Mouse (Mus musculus) C2C12 (cell line): ENCODE measurements around the gene Pecr. TPM values are rescaled to one million over a fixed set of nuclear protein-coding genes. Genes with fewer than 3 reads are reported as not detected.

Experiments used
- H3K27me3 ChIP-seq: one replicate; pipeline ENCODE4 v1.6.1; 2011; ENCODE audit not compliant: control insufficient read depth, insufficient read depth, insufficient read length
- H3K36me3 ChIP-seq: one replicate; pipeline ENCODE4 v1.6.1; 2011; ENCODE audit not compliant: control insufficient read depth, insufficient read depth
- H3K4me3 ChIP-seq: one replicate; pipeline ENCODE4 v1.5.1; 2011; ENCODE audit warnings: mild to moderate bottlenecking, control low read depth; ENCODE audit not compliant: poor library complexity, insufficient read depth, severe bottlenecking
- H3K79me2 ChIP-seq: one replicate; pipeline ENCODE4 v1.6.1; 2011; ENCODE audit not compliant: control insufficient read depth, insufficient read depth
- H3K79me3 ChIP-seq: one replicate; pipeline ENCODE4 v1.6.1; 2011; ENCODE audit warnings: low read depth, control low read depth
- H3ac ChIP-seq: one replicate; pipeline ENCODE3; 2011; ENCODE audit warnings: low read depth; ENCODE audit not compliant: control insufficient read depth, insufficient read length
- CEBPB ChIP-seq: IDR thresholded peaks from one replicate; pipeline ENCODE4 v1.6.1; 2011; ENCODE audit warnings: low read depth, mild to moderate bottlenecking, control low read depth, moderate library complexity
- CTCF ChIP-seq: IDR thresholded peaks from one replicate; pipeline ENCODE4 v1.5.1; 2011; ENCODE audit not compliant: control insufficient read depth, insufficient read depth, insufficient read length
- FOSL1 ChIP-seq: IDR thresholded peaks from one replicate; pipeline ENCODE4 v1.8.0; 2011; ENCODE audit warnings: mild to moderate bottlenecking, low read length; ENCODE audit not compliant: poor library complexity, insufficient read depth, severe bottlenecking
- MAX ChIP-seq: IDR thresholded peaks from one replicate; pipeline ENCODE4 v1.6.1; 2011; ENCODE audit warnings: mild to moderate bottlenecking, control low read depth
- MYOD1 ChIP-seq: IDR thresholded peaks from one replicate; pipeline ENCODE4 v1.6.1; 2011; ENCODE audit warnings: low read depth; ENCODE audit not compliant: control insufficient read depth, insufficient read length
- MYOG ChIP-seq: IDR thresholded peaks from one replicate; pipeline ENCODE4 v1.6.1; 2011; ENCODE audit not compliant: control insufficient read depth, insufficient read length; ENCODE audit errors: extremely low read depth
- USF1 ChIP-seq: IDR thresholded peaks from one replicate; pipeline ENCODE4 v1.6.1; 2011; ENCODE audit warnings: low read depth, mild to moderate bottlenecking, control low read depth, moderate library complexity
- long read RNA-seq, 2 experiments: library from polyadenylated mRNA; unstranded; transcript quantifications; one replicate each; pipeline ENCODE4 v2.0.0; 2019 to 2020
- polyA plus RNA-seq: library from polyadenylated mRNA; unstranded; fragments of >200 nt; fragmentation: generic; extraction: Trizol; gene quantifications from one replicate; pipeline ENCODE4 v1.2.1, GENCODE M21; 2012; ENCODE audit warnings: missing spikeins

Gene Pecr
- 16.8 TPM for polyA plus RNA-seq
- long read RNA-seq, experiment 1, transcript Pecr-201 (8 exons, 1,186 nt), result major isoform, 34 of 36 reads
- long read RNA-seq, experiment 1, partial matches to known transcripts, result 1 of 36 reads
- long read RNA-seq, experiment 1, other reads (novel, unspliced or antisense), result 1 of 36 reads
- long read RNA-seq, experiment 2, transcript Pecr-201 (8 exons, 1,186 nt), result major isoform, 47 of 50 reads
- long read RNA-seq, experiment 2, partial matches to known transcripts, result 2 of 50 reads
- long read RNA-seq, experiment 2, other reads (novel, unspliced or antisense), result 1 of 50 reads

- TF ChIP-seq USF1 (peak; percentile 90), MAX (peak; percentile 72), CTCF (no peak), MYOG (no peak), CEBPB (no peak), FOSL1 (no peak)
- no peaks in the 10 kb centered on the region for H3K79me3 ChIP-seq
- H3K4me3 ChIP-seq, result peak within 1 kb of the TSS; percentile 46
- no peaks in the 10 kb centered on the region for H3K36me3 ChIP-seq
- peak within 1 kb of the TSS; percentile 77 for H3ac ChIP-seq
- no peaks in the 10 kb centered on the region for H3K27me3 ChIP-seq
- H3K79me2 ChIP-seq, result no peaks in the 10 kb centered on the region
Observed at GRCm38 (mm10) chr1:72283992-72284485, at the start of gene Pecr, which contains the start of gene Tmem169. Gene Pecr, minus strand, starts transcription at chr1:72284314. Gene Tmem169, plus strand, starts transcription at chr1:72284369.

GRCm38 (mm10) chr1:72326162-72326821 lies 42.2 kb upstream of the Pecr start:
- TF ChIP-seq USF1 (no peak), MYOD1 (no peak), MYOG (no peak), MAX (no peak), CEBPB (no peak), FOSL1 (no peak), CTCF (no peak)

GRCm38 (mm10) chr1:72323248-72323647 lies 39.1 kb upstream of the Pecr start:
- no peaks in the 10 kb centered on the region for H3K79me3 ChIP-seq
- no peak overlapping the region for H3K4me3 ChIP-seq
- peaks cover 34% of the 10 kb centered on the region for H3K36me3 ChIP-seq
- H3K79me2 ChIP-seq, result no peaks in the 10 kb centered on the region
- no peak overlapping the region for H3ac ChIP-seq
- TF ChIP-seq MYOG (no peak), MYOD1 (no peak), CEBPB (no peak), FOSL1 (no peak), MAX (no peak), CTCF (no peak), USF1 (no peak)
- no peaks in the 10 kb centered on the region for H3K27me3 ChIP-seq

More at GRCm38 (mm10) chr1:72326162-72326821, 42.2 kb upstream of the Pecr start:
- H3K79me2 ChIP-seq, result no peaks in the 10 kb centered on the region
- H3K79me3 ChIP-seq, result no peaks in the 10 kb centered on the region
- peaks cover 52% of the 10 kb centered on the region for H3K36me3 ChIP-seq
- no peak overlapping the region for H3ac ChIP-seq
- H3K27me3 ChIP-seq, result no peaks in the 10 kb centered on the region
- H3K4me3 ChIP-seq, result no peak overlapping the region

- H3K79me3 ChIP-seq, result no peaks in the 10 kb centered on the region
- TF ChIP-seq MYOG, result no peak
- no peak for TF ChIP-seq USF1
- TF ChIP-seq MAX, result no peak
- TF ChIP-seq FOSL1, result no peak
- no peak for TF ChIP-seq CEBPB
- TF ChIP-seq CTCF, result no peak
- TF ChIP-seq MYOD1, result no peak
- no peak overlapping the region for H3K4me3 ChIP-seq
- H3K27me3 ChIP-seq, result no peaks in the 10 kb centered on the region
- H3K36me3 ChIP-seq, result peaks cover 37% of the 10 kb centered on the region
- no peaks in the 10 kb centered on the region for H3K79me2 ChIP-seq
- H3ac ChIP-seq, result no peak overlapping the region
Observed at GRCm38 (mm10) chr1:72320759-72321158, 36.6 kb upstream of the Pecr start.

GRCm38 (mm10) chr1:72316901-72317300 lies 32.8 kb upstream of the Pecr start:
- Histone ChIP-seq H3K79me3 (no peaks in the 10 kb centered on the region), H3K27me3 (no peaks in the 10 kb centered on the region), H3K36me3 (peaks cover 34% of the 10 kb centered on the region), H3K4me3 (no peak overlapping the region), H3ac (no peak overlapping the region), H3K79me2 (no peaks in the 10 kb centered on the region)
- TF ChIP-seq CTCF, result no peak
- TF ChIP-seq MYOD1, result no peak
- TF ChIP-seq USF1, result no peak
- no peak for TF ChIP-seq FOSL1
- TF ChIP-seq MYOG, result no peak
- no peak for TF ChIP-seq MAX
- TF ChIP-seq CEBPB, result no peak
